Mouse (Mus musculus): ENCODE measurements around the gene Herpud2. TPM values are rescaled to one million over a fixed set of nuclear protein-coding genes. Genes with fewer than 3 reads are reported as not detected.
A peak's percentile ranks its signal among the peaks of the same experiment; 100 is the strongest.
"Not testable (repeated sequence)": the region's sequence is repeated elsewhere in the genome, so short reads cannot be mapped to it uniquely, and the experiment has no call there.

Herpud2 gene
- polyA plus RNA-seq, 1 experiment from 2014 or later = 38.8 TPM

GRCm38 (mm10) chr9:25150791-25151610 lies 619 bp downstream of the Herpud2 start:
- CTCF ChIA-PET = interaction anchor here (0.8 to 3.5 kb wide), 2 partner anchors 162 to 441 kb away, joined by 3 to 13 read pairs; no protein-coding TSS in a partner anchor
- in situ Hi-C loops (cut with MboI; ENCODE audit: low pct_unique_long_range_greater_than_20kb) = loop anchor here (25.0 kb wide), 1 partner anchor 336 kb away; the partner anchor contains the start of gene Eepd1
- peak; percentile 18 for ATAC-seq
- POLR2A ChIA-PET = interaction anchor here (0.7 to 1.4 kb wide), 2 partner anchors 14 to 100 kb away, joined by 3 to 6 read pairs; partner anchors contain the start of gene Sept7
- DNase-seq (ENCODE audit: low read depth, low spot score) = peak; percentile 34
- TF ChIP-seq CTCF (IDR thresholded peaks at IDR 0.05) = no peak
- H3K27me3 ChIP-seq = no peaks in the 10 kb centered on the region

DNA sequence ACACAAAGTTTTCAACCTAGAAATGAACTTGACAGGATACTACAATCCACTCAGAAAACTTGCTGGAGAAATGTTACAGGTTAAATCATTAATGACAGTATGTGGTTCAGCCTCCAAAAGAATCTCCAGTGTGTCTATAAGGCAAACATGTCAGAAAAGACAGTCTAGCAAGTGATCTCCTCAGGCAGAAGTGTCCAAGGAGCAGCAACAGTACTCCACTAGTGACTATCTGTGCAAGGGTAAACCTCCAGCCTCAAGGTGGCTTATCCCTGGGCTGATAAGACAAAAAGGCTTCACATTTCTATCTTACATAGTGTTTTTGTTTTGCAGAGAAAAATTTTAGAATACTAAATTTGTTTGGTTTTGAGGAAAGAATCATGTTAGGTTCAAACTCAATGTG lies 2.9 kb downstream of the Herpud2 start:
- DNase-seq (ENCODE audit: low read depth, low spot score) = no peak
- CTCF ChIA-PET = no interaction called here
- in situ Hi-C loops (cut with MboI; ENCODE audit: low pct_unique_long_range_greater_than_20kb) = no loop called here
- POLR2A ChIA-PET = interaction anchor here (0.6 kb wide), 1 partner anchor 18 kb away, joined by 3 read pairs; no protein-coding TSS in a partner anchor
- no peak for TF ChIP-seq CTCF (IDR thresholded peaks at IDR 0.05)
- ATAC-seq = no peak
- no peaks in the 10 kb centered on the region for H3K27me3 ChIP-seq

DNA sequence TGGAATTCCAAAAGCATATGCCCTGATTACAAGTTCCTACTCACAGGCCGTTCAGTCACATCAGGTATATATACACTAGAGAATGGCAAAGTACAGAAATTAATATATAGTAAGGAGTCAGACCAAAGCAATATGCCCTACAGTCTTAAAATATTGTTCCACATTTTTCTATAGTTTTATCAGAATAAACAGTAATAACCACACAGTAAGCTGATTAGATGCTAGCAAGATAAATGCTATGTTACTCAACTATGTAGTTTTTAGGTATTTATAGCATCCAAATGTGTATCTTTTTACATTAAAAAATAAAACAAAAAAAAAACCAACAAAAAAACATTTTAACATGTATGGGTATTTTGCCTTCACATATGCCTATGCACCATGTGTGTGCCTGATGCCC lies 5.7 kb downstream of the Herpud2 start:
- TF ChIP-seq CTCF (IDR thresholded peaks at IDR 0.05) = no peak
- no peak for DNase-seq (ENCODE audit: low read depth, low spot score)
- ChIA-PET POLR2A (no interaction called here), CTCF (interaction anchor here (1.0 kb wide), 2 partner anchors 8 to 162 kb away, joined by 3 read pairs; no protein-coding TSS in a partner anchor)
- in situ Hi-C loops (cut with MboI; ENCODE audit: low pct_unique_long_range_greater_than_20kb) = no loop called here
- ATAC-seq = no peak
- no peaks in the 10 kb centered on the region for H3K27me3 ChIP-seq

- DNase-seq (ENCODE audit: low read depth, low spot score) (no peak), ATAC-seq (no peak)
- no peak for TF ChIP-seq CTCF (IDR thresholded peaks at IDR 0.05)
- no peaks in the 10 kb centered on the region for H3K27me3 ChIP-seq
- in situ Hi-C loops (cut with MboI; ENCODE audit: low pct_unique_long_range_greater_than_20kb) = no loop called here
- CTCF ChIA-PET = no interaction called here
- POLR2A ChIA-PET = no interaction called here
Observed at GRCm38 (mm10) chr9:25143950-25144349, 7.7 kb downstream of the Herpud2 start.

DNA sequence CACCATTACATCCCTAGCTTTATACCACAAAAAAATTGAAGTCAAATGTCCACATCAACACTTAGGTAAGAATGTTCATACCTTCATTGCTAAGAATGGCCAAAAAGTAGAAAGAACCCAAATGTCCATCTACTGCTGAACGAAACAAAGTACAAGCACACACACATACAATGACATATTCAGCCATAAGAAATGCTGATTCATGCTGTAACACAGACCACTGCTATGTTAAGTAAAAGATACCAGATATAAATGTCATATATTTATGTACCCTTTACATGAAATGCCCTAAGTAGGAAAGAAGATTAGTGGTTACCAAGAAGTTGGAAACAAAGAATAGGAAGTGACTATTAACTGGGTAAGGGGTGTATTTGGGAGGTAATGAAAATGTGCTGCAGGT lies 8.6 kb downstream of the Herpud2 start:
- in situ Hi-C loops (cut with MboI; ENCODE audit: low pct_unique_long_range_greater_than_20kb) = no loop called here
- ChIA-PET CTCF (no interaction called here), POLR2A (no interaction called here)
- ATAC-seq = no peak
- no peak for DNase-seq (ENCODE audit: low read depth, low spot score)
- no peak for TF ChIP-seq CTCF (IDR thresholded peaks at IDR 0.05)
- H3K27me3 ChIP-seq = no peaks in the 10 kb centered on the region

DNA sequence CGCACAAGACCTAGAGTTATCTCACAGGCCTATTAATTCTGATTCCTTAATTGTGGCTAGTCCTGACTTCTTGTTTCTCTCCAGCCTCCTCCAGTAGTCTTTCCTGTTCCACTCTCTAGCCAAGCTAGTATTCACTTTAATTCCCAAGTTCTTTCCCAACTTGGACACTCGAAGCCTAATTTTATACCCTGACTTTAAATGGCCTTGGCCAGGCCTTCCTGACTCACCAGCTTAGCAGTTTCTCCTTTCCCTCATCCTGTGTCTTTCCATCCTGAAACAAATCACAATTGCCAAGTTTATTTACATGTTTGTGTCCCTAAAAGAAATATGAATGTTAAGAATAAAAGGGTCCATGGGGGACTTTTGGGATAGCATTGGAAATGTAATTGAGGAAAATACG lies 9.6 kb downstream of the Herpud2 start:
- no peak for DNase-seq (ENCODE audit: low read depth, low spot score)
- in situ Hi-C loops (cut with MboI; ENCODE audit: low pct_unique_long_range_greater_than_20kb) = no loop called here
- no peaks in the 10 kb centered on the region for H3K27me3 ChIP-seq
- no peak for ATAC-seq
- ChIA-PET POLR2A (no interaction called here), CTCF (interaction anchor here (1.5 kb wide), 1 partner anchor 10 kb away, joined by 4 read pairs; no protein-coding TSS in a partner anchor)
- no peak for TF ChIP-seq CTCF (IDR thresholded peaks at IDR 0.05)

DNA sequence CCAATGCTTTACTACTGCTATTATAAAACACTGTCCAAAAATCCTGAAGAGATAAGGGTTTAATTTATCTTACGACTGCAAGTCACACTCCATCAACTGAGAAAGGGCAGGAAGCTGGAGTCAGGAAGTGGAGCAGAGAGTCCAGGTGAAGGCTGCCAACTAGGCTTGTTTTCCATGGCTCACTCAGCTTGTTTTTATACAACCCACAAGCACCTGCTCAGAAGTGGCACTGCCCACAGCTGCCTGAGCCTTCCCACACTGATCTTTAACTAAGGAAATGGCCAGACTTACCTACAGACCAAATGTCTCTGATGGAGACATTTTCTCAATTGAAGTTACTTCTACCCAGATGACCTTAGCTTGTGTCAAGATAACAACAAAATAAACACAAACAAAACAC lies 11.3 kb downstream of the Herpud2 start:
- ATAC-seq (no peak), DNase-seq (ENCODE audit: low read depth, low spot score) (no peak)
- in situ Hi-C loops (cut with MboI; ENCODE audit: low pct_unique_long_range_greater_than_20kb) = no loop called here
- CTCF ChIA-PET = interaction anchor here (1.0 kb wide), 1 partner anchor 16 kb away, joined by 4 read pairs; no protein-coding TSS in a partner anchor
- no peak for TF ChIP-seq CTCF (IDR thresholded peaks at IDR 0.05)
- POLR2A ChIA-PET = no interaction called here
- no peaks in the 10 kb centered on the region for H3K27me3 ChIP-seq

- POLR2A ChIA-PET = no interaction called here
- DNase-seq (ENCODE audit: low read depth, low spot score) (no peak), ATAC-seq (no peak)
- no peaks in the 10 kb centered on the region for H3K27me3 ChIP-seq
- CTCF ChIA-PET = no interaction called here
- in situ Hi-C loops (cut with MboI; ENCODE audit: low pct_unique_long_range_greater_than_20kb) = no loop called here
- no peak for TF ChIP-seq CTCF (IDR thresholded peaks at IDR 0.05)
Observed at GRCm38 (mm10) chr9:25138900-25139299, 12.7 kb downstream of the Herpud2 start.

- no peak for ATAC-seq
- POLR2A ChIA-PET = no interaction called here
- CTCF ChIA-PET = interaction anchor here (1.4 kb wide), 1 partner anchor 166 kb away, joined by 3 read pairs; no protein-coding TSS in a partner anchor
- H3K27me3 ChIP-seq = no peaks in the 10 kb centered on the region
- TF ChIP-seq CTCF (IDR thresholded peaks at IDR 0.05) = no peak
- in situ Hi-C loops (cut with MboI; ENCODE audit: low pct_unique_long_range_greater_than_20kb) = no loop called here
- DNase-seq (ENCODE audit: low read depth, low spot score) = no peak
Observed at GRCm38 (mm10) chr9:25132920-25133319, 18.7 kb downstream of the Herpud2 start.

DNA sequence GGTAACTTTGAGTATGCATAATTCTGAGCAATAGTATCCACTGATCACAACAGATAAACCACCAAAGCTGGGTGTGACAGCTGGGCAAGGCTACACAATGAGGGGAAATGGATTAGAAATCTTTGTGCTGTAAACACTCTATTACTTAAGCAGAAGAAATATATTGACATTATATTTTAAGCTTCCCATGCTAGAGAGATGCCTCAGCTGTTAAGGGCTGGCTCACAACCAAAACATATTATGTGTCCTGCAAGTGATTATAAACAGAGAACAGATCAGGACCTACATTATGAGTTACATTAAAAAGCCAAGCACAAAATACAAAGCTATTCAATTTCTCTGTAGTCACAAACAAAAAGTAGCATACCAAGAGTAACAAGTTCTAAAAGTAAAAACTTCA lies 19.4 kb downstream of the Herpud2 start:
- POLR2A ChIA-PET = no interaction called here

GRCm38 (mm10) chr9:25124048-25124447 lies 27.6 kb downstream of the Herpud2 start:
- POLR2A ChIA-PET = no interaction called here
- CTCF ChIA-PET = interaction anchor here (0.7 to 1.4 kb wide), 2 partner anchors 12 to 16 kb away, joined by 3 to 4 read pairs; no protein-coding TSS in a partner anchor
- no peak for TF ChIP-seq CTCF (IDR thresholded peaks at IDR 0.05)
- no peaks in the 10 kb centered on the region for H3K27me3 ChIP-seq
- in situ Hi-C loops (cut with MboI; ENCODE audit: low pct_unique_long_range_greater_than_20kb) = no loop called here
- ATAC-seq (no peak), DNase-seq (ENCODE audit: low read depth, low spot score) (no peak)

More for the DNA sequence above, 19.4 kb downstream of the Herpud2 start:
- no peaks in the 10 kb centered on the region for H3K27me3 ChIP-seq
- ATAC-seq (no peak), DNase-seq (ENCODE audit: low read depth, low spot score) (no peak)
- CTCF ChIA-PET = interaction anchor here (1.1 to 1.4 kb wide), 2 partner anchors 10 to 167 kb away, joined by 3 to 4 read pairs; no protein-coding TSS in a partner anchor
- no peak for TF ChIP-seq CTCF (IDR thresholded peaks at IDR 0.05)
- in situ Hi-C loops (cut with MboI; ENCODE audit: low pct_unique_long_range_greater_than_20kb) = no loop called here

DNA sequence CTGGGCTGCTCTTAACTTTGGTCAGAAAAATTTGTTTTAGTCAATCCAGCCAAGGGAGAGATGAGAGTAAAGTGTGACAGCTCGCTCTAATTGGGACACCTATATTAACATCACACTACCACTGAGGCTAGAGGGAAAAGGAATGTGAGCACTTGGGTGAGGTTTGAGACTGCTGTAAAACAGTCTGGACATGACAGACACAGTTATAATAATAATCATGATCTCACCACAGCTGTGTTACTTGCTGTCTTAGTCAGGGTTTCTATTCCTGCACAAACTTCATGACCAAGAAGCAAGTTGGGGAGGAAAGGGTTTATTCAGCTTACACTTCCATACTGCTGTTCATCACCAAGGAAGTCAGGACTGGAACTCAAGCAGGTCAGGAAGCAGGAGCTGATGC lies 28.0 kb downstream of the Herpud2 start:
- DNase-seq (ENCODE audit: low read depth, low spot score); H3K27me3 ChIP-seq; ATAC-seq; in situ Hi-C loops (cut with MboI; ENCODE audit: low pct_unique_long_range_greater_than_20kb): not testable (repeated sequence)
- ChIA-PET CTCF (interaction anchor here (1.4 kb wide), 1 partner anchor 17 kb away, joined by 4 read pairs; no protein-coding TSS in a partner anchor), POLR2A (interaction anchor here (0.6 kb wide), 1 partner anchor 236 kb away, joined by 3 read pairs; no protein-coding TSS in a partner anchor)

Data from Patski (cell line).